Mouse (Mus musculus): ENCODE results near the gene Dennd2c.
"Not testable (repeated sequence)": the region's sequence is repeated elsewhere in the genome, so short reads cannot be mapped to it uniquely, and the experiment has no call there.

The Dennd2c gene

GRCm38 (mm10) chr3:103107565-103108240, 5.3 kb downstream of the Dennd2c start:
- CTCF ChIA-PET = no interaction called here

DNA sequence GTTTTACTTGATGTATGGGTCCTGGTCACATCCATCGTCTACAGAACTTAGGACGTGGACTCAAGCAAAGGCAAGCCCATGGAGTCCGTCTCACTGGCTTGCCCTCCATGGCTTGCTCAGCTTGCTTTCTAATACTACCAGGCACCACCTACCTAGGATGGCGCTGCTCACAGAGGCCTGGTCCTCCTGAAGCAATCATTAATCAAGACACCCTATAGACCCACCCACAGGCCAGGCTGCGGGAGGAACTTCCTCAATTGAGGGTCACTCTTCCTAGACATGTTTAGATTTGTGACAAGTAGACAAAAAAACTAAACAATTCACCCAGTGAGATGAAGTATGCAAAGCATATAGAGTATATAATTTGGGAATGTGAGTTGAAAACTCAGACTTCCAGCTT, 9.8 kb downstream of the Dennd2c start:
- CTCF ChIA-PET = no interaction called here

DNA sequence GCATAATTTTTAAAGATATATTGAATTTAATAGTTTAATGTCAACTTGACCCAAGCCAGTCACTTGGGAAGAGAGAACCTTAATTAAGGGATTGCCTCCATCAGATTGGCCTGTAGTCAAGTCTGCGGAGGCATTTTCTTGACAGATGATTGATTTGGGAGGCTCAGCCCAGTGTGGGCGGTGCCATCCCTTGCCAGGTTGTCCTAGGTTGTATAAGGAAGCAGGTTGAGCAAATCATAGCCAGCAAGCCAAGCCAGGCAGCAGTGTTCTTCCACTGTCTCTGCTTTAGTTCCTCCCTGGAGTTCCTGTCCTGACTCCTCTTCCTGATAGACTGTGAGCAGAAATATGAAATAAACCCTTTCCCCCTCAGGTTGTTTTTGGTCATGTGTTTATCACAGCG, 21.2 kb downstream of the Dennd2c start:
- CTCF ChIA-PET = interaction anchor here (0.6 kb wide), 1 partner anchor 935 kb away, joined by 3 read pairs; no protein-coding TSS in a partner anchor

DNA sequence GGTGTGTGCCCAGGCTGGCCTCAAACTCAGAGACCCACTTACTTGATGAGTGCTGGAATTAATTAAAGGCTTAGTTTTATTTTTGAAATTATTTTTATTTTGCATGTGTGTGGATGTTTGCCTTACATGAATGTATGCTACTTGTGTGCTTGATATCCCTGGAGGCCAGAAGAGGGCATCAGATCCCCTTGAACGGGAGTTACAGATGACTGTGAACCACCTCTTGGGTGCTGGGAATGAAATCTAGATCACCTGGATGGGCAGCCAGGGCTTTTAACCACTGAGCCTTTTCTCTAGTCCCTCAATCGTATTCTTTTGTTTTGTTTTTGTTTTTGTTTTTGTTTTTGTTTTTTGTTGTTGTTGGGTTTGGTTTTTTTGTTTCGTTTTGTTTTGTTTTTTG, 23.7 kb downstream of the Dennd2c start:
- CTCF ChIA-PET = no interaction called here

DNA sequence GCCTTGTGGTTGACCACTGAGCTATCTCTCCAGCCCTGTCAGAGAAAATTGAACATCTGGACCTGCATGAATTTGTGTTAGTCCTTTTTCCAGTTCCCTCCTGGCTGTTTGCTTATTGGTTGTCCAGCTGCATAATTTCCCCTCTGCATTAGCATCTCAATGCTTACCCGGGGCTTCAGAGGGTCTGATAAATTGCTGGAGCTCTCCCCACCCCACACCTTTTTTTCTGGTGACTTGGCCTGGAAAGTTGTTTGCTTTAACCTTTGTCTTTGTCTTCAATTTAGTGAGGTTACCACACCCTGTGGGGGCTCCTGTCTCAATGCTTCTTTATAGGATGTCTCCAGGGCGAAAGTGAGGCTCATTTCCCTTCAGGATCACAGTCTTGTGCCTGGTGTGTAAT, 24.8 kb downstream of the Dennd2c start:
- CTCF ChIA-PET = interaction anchor here (0.7 kb wide), 1 partner anchor 24 kb away, joined by 3 read pairs; no protein-coding TSS in a partner anchor

DNA sequence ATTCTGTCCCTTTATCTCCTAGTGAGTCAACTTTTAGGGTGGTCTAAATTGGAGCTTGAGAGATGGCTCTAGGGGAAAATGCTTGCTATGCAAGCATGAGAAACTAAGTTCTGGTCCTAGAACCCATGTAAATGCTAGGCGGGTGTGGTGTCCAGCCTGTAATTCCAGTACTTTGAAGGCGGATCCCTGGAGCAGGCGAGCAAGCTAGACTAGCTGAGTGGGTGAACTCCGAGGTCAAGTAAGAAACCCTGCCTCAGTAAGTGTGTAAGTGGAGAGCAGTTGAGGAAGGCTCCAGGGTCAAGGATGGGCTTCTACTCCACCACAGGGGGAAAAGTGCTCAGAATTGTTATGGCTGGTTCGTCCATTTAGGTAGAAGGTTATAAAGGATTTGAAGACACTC, 25.3 kb downstream of the Dennd2c start:
- CTCF ChIA-PET = interaction anchor here (0.7 kb wide), 1 partner anchor 25 kb away, joined by 3 read pairs; no protein-coding TSS in a partner anchor

DNA sequence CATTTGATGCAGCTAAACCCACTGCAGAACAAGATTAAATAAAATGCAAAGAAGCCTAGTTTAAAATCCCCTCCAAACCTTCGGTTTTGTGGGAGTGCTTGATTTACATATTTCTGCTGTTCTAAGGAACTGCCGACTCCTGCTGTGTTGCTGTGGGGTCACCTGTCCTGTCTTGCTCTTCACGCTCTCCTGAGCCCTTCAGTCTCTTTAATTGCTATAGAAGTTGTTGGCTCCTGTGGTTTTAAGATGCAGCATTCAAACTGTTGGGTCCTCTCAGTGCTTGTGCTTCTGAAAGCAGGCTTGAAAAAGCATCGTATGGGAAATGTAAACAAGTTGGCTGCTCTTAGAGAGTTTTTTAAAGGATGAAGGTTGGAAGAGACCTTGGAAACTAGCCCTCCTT, 25.8 kb downstream of the Dennd2c start:
- CTCF ChIA-PET = no interaction called here

- CTCF ChIA-PET = no interaction called here
Observed at GRCm38 (mm10) chr3:103129367-103130159, 27.2 kb downstream of the Dennd2c start.

DNA sequence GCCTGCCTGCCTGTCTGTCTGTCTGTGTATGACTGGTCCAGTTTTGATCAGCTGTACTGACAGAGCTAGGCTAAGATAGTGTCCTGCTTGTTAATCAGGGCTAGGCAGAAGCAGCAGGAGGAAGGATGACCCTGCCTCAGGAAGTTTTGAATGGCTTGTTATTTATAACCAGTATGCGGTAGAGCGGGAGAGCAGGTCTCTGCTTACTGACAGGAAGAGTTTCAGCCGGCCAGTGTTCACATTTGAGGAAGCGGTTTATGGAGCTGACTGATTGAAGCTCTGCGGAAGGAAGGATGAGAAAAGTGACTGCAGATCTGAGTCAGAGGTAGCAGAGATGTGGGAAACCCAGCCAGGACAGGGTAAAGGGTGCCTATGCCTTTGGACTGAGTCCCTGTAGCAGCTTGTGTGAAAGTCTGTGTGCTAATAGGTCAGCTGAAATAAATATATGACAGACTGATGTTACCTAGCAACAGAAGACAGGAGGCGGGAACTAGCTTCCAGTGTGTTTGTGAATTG, 27.9 kb downstream of the Dennd2c start:
- CTCF ChIA-PET = no interaction called here

DNA sequence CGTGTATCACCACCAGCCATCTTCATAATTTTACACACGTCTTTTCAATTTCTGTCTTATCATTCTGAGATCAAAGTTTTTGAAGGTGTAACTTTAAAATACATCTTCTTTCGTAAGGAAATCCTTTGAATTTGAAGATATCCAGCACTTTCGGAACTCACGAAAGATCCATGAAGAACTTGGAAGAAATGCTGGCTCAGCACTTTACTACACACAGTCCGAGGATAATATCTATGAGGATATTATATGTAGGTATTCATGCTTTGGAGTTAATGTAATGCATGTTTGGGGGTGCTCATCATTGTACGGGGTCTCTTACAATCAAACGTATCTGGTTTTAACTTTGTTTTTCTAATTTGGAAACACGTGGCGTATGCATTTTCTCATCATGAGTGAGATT, 30.7 kb downstream of the Dennd2c start:
- CTCF ChIA-PET = no interaction called here

- CTCF ChIA-PET = no interaction called here
Observed at GRCm38 (mm10) chr3:103136414-103137077, 34.1 kb downstream of the Dennd2c start.

DNA sequence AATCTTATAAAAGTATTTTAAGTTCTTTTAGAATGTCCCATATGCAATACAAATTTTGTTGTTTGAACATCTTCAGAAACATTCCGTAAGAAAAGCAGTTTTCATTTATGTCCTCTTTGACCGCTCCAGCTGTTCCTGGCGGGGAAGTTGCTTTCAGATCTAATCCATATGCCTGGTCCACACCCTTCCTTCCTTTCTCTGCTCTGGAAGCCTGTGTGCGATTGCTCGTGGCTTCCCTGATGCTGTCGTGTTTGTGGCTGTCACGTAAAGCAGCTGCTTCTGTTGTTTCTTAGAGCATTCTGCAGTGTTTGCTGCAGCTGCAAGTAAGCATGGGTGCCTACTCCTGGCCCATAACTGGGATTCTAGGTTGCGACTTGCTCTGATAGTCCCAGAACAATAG, 36.6 kb downstream of the Dennd2c start:
- CTCF ChIA-PET = no interaction called here

GRCm38 (mm10) chr3:103140095-103140838, 37.9 kb downstream of the Dennd2c start:
- CTCF ChIA-PET = not testable (repeated sequence)

- CTCF ChIA-PET = interaction anchor here (0.6 kb wide), 1 partner anchor 247 kb away, joined by 11 read pairs; no protein-coding TSS in a partner anchor
Observed at GRCm38 (mm10) chr3:103141287-103141686, 38.9 kb downstream of the Dennd2c start.

GRCm38 (mm10) chr3:103142366-103142765, 40.0 kb downstream of the Dennd2c start:
- CTCF ChIA-PET = interaction anchor here (0.5 kb wide), 1 partner anchor 66 kb away, joined by 3 read pairs; no protein-coding TSS in a partner anchor

DNA sequence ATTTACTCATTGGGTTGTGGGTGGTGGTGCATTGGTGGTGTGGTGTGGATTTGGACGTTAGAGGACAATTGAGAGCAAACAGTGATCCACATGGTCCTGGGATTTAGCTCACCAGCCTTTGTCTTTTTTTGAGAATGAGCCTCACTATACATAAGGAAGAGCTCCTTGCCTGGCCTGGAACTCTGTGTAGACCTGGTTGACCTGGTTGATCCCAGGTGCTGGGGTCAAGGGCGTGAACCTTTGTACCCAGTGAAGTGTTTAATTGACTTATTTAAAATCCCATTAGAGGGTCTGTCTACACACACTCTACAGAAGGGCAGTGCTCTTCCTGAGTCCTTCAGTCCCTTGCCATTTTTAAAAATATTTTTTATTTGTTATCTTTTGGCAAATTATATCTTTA, 42.9 kb downstream of the Dennd2c start:
- CTCF ChIA-PET = no interaction called here

GRCm38 (mm10) chr3:103145791-103146190, 43.4 kb downstream of the Dennd2c start:
- CTCF ChIA-PET = no interaction called here

DNA sequence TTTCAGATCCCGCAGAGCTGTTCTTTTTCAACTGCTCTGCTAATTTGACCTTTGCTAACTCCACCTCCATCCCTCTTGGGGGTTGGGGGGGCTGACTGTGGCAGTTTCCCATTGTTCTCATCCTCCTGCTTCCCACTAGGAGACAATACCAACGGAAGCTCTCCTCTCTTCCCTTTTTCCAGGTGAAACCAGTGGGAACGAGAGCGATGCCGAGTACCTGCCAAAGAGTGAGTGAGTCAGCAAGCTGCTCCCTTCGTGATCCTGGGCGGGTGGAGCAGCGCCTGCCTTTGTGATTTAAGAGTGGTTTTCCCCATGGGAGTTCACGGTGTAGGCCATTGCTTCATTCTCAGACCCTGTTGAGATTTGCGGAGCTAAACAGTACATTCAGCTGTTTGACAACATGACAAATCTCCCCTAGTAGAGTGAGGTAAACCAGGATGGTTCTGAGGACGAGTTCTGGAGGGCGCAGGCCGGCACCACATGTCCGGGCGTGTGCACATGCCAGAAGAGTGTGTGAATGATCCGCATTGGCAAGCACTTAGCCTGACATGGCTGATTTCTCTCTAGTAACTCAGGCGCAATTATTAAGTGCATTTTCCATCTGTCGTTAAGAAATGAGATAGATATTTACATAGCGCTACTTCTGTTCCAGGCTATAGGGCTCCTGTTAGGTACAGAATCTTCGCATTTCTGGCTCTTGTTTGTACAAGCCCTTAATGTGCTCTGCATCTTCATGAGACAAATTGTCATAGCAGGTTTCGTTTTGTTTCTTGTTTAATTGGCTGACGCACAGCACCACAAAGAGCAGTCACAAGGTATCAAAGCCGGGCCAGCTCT, 44.1 kb downstream of the Dennd2c start:
- CTCF ChIA-PET = no interaction called here

GRCm38 (mm10) chr3:103147775-103148174, 45.4 kb downstream of the Dennd2c start:
- CTCF ChIA-PET = no interaction called here

DNA sequence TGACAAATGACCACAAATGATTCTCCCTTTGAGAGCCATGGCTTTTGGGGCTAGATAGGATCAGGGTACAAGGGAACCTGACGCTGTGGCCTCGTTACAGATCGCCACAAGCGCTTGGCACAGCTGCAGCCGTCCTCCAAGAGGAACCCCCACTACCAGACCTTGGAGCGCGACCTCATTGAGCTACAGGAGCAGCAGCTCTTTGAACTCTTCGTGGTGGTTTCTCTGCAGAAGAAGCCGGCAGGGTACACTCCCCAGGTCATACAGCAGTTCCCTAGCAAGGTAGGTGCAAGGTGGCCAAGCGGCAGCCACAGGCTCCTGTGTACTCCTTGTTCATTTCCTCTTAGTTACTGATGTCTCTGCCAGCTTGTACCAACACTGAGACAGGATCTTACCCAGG, 46.5 kb downstream of the Dennd2c start:
- CTCF ChIA-PET = no interaction called here

GRCm38 (mm10) chr3:103153761-103154160, 51.4 kb downstream of the Dennd2c start:
- CTCF ChIA-PET = no interaction called here
